8 mouse cellular contexts compared by ENCODE assay signal in genomic region chr5:92043783-92044182, GRCm38 (mm10). TPM values are rescaled to one million over a fixed set of nuclear protein-coding genes. Genes with fewer than 3 reads are reported as not detected.
DNase-seq lines count a peak whose midpoint lies in the region; ATAC-seq and TF ChIP-seq lines count a peak whose summit lies in the region.

TSS of gene Cdkl2 (minus strand) at chr5:92043883.

- peak within 1 kb of the TSS; percentile 99 for H3K4me2 ChIP-seq in limb, embryonic 11.5 days (ENCODE audit: low read depth, severe bottlenecking)
- H3K4me2 ChIP-seq in stomach, embryonic 16.5 days (ENCODE audit: low read depth, low read length) = peak within 1 kb of the TSS; percentile 94

- peaks cover 5% of the 10 kb centered on the region for H3K4me1 ChIP-seq in cerebellum, adult 2 months (ENCODE audit: control insufficient read depth, insufficient read depth, low read length)
- H3K4me1 ChIP-seq in megakaryocyte, embryonic 14.5 days = peaks cover 10% of the 10 kb centered on the region
- H3K4me1 ChIP-seq in limb, embryonic 11.5 days (ENCODE audit: control insufficient read depth, insufficient read depth, low read length) = 0 out of 2 replicates have a peak, but pooled peaks cover 2% of the 10 kb centered on the region
- no peaks in the 10 kb centered on the region for H3K4me1 ChIP-seq in stomach, embryonic 16.5 days (ENCODE audit: control insufficient read depth, insufficient read depth, low read length)

- peak within 1 kb of the TSS; percentile 94 for H3K4me3 ChIP-seq in cerebellum, adult 2 months (replicated peaks; ENCODE audit: insufficient read depth, low read depth, low read length)
- H3K4me3 ChIP-seq in megakaryocyte, embryonic 14.5 days (replicated peaks) = peak within 1 kb of the TSS; percentile 95
- peak within 1 kb of the TSS; percentile 62 for H3K4me3 ChIP-seq in limb, embryonic 11.5 days (ENCODE audit: low read depth, low read length)
- H3K4me3 ChIP-seq in stomach, embryonic 16.5 days (replicated peaks; ENCODE audit: low read length) = peak within 1 kb of the TSS; percentile 83

- H3K9me3 ChIP-seq in megakaryocyte, embryonic 14.5 days = no peaks in the 10 kb centered on the region
- H3K9me3 ChIP-seq in limb, embryonic 11.5 days (ENCODE audit: control insufficient read depth, low read length) = no peaks in the 10 kb centered on the region
- no peaks in the 10 kb centered on the region for H3K9me3 ChIP-seq in stomach, embryonic 16.5 days (replicated peaks; ENCODE audit: control insufficient read depth, low read length)

- no peak for DNase-seq in cerebellum, adult 2 months
- no peak for DNase-seq in cerebellum, adult 11-12 months
- DNase-seq in limb, embryonic 11.5 days (ENCODE audit: low spot score) = no peak
- no peak for DNase-seq in right cerebral cortex, postnatal 14 days

- no peak for TF ChIP-seq CTCF in cerebellum, adult 2 months (IDR thresholded peaks at IDR 0.05; ENCODE audit: borderline replicate concordance, insufficient read depth, low read depth, low read length)

- no peaks in the 10 kb centered on the region for H3K27me3 ChIP-seq in cerebellum, adult 2 months (ENCODE audit: control insufficient read depth, insufficient read depth, low read length)
- H3K27me3 ChIP-seq in megakaryocyte, embryonic 14.5 days (replicated peaks) = peaks cover 12% of the 10 kb centered on the region
- 0 out of 2 replicates have a peak, but pooled peaks cover 2% of the 10 kb centered on the region for H3K27me3 ChIP-seq in limb, embryonic 11.5 days (ENCODE audit: control insufficient read depth, insufficient read depth, low read length)
- no peaks in the 10 kb centered on the region for H3K27me3 ChIP-seq in stomach, embryonic 16.5 days (ENCODE audit: control insufficient read depth, insufficient read depth, low read length)

- peak within 1 kb of the TSS; percentile 40 for H3K9ac ChIP-seq in limb, embryonic 11.5 days (ENCODE audit: low read length)
- H3K9ac ChIP-seq in stomach, embryonic 16.5 days (ENCODE audit: low read length) = peak within 1 kb of the TSS; percentile 83

- peak within 1 kb of the TSS; percentile 74 for H3K27ac ChIP-seq in cerebellum, adult 2 months (ENCODE audit: insufficient read depth, low read length)
- H3K27ac ChIP-seq in limb, embryonic 11.5 days (replicated peaks; ENCODE audit: low read depth, low read length) = no peak within 1 kb of the TSS
- peak within 1 kb of the TSS; percentile 83 for H3K27ac ChIP-seq in stomach, embryonic 16.5 days (ENCODE audit: low read length)

- WGBS in cerebellum, adult 2 months = 64% methylated on average over 4 of the region's 4 CpGs
- WGBS in limb, embryonic 11.5 days = 71% methylated on average over 4 of the region's 4 CpGs
- 78% methylated on average over 4 of the region's 4 CpGs for whole genome bisulfite sequencing in stomach, embryonic 16.5 days

- no peak for ATAC-seq in megakaryocyte, adult 5-6 weeks (ENCODE audit: poor library complexity, severe bottlenecking)
- no peak for ATAC-seq in limb, embryonic 11.5 days (ENCODE audit: insufficient number of reproducible peaks, low FRiP score, low TSS enrichment, low read depth)
- ATAC-seq in stomach, embryonic 16.5 days (ENCODE audit: insufficient read depth, low FRiP score) = no peak
- no peak for ATAC-seq in inflammation-experienced regulatory T-cells, adult 6 months

- no peak for TF ChIP-seq POLR2A in cerebellum, adult 2 months (IDR thresholded peaks at IDR 0.05; ENCODE audit: borderline replicate concordance, insufficient read depth, low read length)

- no peaks in the 10 kb centered on the region for H3K36me3 ChIP-seq in megakaryocyte, embryonic 14.5 days (replicated peaks; ENCODE audit: low read length)
- no peaks in the 10 kb centered on the region for H3K36me3 ChIP-seq in limb, embryonic 11.5 days (ENCODE audit: control insufficient read depth, insufficient read depth, low read length)
- no peaks in the 10 kb centered on the region for H3K36me3 ChIP-seq in stomach, embryonic 16.5 days (ENCODE audit: control insufficient read depth, insufficient read depth, low read length)

RNA-seq across cellular contexts. Expression of gene Cdkl2, which starts in this region (rescaled TPM):
- 9.1 and 11.1 TPM in 2 replicates for polyA plus RNA-seq in cerebellum, adult 2 months (2012; rRNA removed)
- 0.04 and 1.3 TPM in 2 replicates for polyA plus RNA-seq in megakaryocyte, embryonic 14.5 days (2012; ENCODE audit: insufficient read depth, low replicate concordance)
- 0.84 TPM in 1 of 2 replicates, not detected in the other for total RNA-seq in megakaryocyte, adult 5-6 weeks (2015)
- total RNA-seq in megakaryocyte, adult 5-6 weeks (2017) = 0.20 and 0.95 TPM in 2 replicates
- 0.20 and 0.28 TPM in 2 replicates for polyA plus RNA-seq in limb, embryonic 11.5 days (2014; fragmentation: Nextera tagmentation; extraction: Ambion mirVana)
- 5.0 and 5.8 TPM in 2 replicates for polyA plus RNA-seq in stomach, embryonic 16.5 days (2015; fragmentation: Nextera tagmentation; extraction: Ambion mirVana)
- polyA plus RNA-seq in inflammation-experienced regulatory T-cells, adult 6 months (2017; shearing (Covaris generic)) = 1 to 10 TPM; 1.6 to 3.8 (median 3.6) TPM
